Mouse (Mus musculus): ENCODE measurements around the gene Cpne4. TPM values are rescaled to one million over a fixed set of nuclear protein-coding genes. Genes with fewer than 3 reads are reported as not detected.
A peak's percentile ranks its signal among the peaks of the same experiment; 100 is the strongest.

The Cpne4 gene
- total and polyA plus RNA-seq, 3 experiments = not detected

GRCm38 (mm10) chr9:105053812-105054211 lies 506.7 kb downstream of the Cpne4 start:
- peak overlapping the region; percentile 100 for H3K9ac ChIP-seq (ENCODE audit: control insufficient read depth, low read depth, low read length, poor library complexity, severe bottlenecking)
- no peaks in the 10 kb centered on the region for H3K9me3 ChIP-seq (replicated peaks; ENCODE audit: insufficient read depth, low read length)
- peak overlapping the region; percentile 72; the same call in 1 of the 2 replicates for H3K27ac ChIP-seq (ENCODE audit: control insufficient read depth, low read depth, low read length)
- peaks cover 5 to 11% of the 10 kb centered on the region in 2 experiments for H3K36me3 ChIP-seq (ENCODE audit: control insufficient read depth in 1 of 2, insufficient read depth in 2 of 2, low read length in 2 of 2)
- H3K4me3 ChIP-seq (ENCODE audit: control insufficient read depth in 1 of 2, insufficient read depth in 1 of 2, low read depth in 2 of 2, low read length in 2 of 2) = peak overlapping the region; percentile 55 to 99
- H3K4me1 ChIP-seq (ENCODE audit: control insufficient read depth in 1 of 2, insufficient read depth in 2 of 2, low read length in 2 of 2) = no peaks in the 10 kb centered on the region
- H3K27me3 ChIP-seq (ENCODE audit: control insufficient read depth in 1 of 2, insufficient read depth in 2 of 2, low read length in 2 of 2) = no peaks in the 10 kb centered on the region
- TF ChIP-seq CHD2 (IDR thresholded peaks at IDR 0.05; ENCODE audit: low read length) = no peak
- no peak for TF ChIP-seq HCFC1 (IDR thresholded peaks at IDR 0.05; ENCODE audit: low read depth, low read length)
- TF ChIP-seq TAL1 (IDR thresholded peaks at IDR 0.05; ENCODE audit: low read length) = no peak
- TF ChIP-seq MEF2A (IDR thresholded peaks at IDR 0.05; ENCODE audit: extremely low read depth, insufficient replicate concordance, low read depth, low read length, poor library complexity, severe bottlenecking) = no peak
- no peak for TF ChIP-seq NELFE (IDR thresholded peaks at IDR 0.05; ENCODE audit: low read depth, low read length)
- no peak for TF ChIP-seq ZMIZ1 (IDR thresholded peaks at IDR 0.05; ENCODE audit: low read depth, low read length)
- no peak for TF ChIP-seq MAFK (IDR thresholded peaks at IDR 0.05; ENCODE audit: borderline replicate concordance, low read depth, low read length)
- no peak for TF ChIP-seq RAD21 (IDR thresholded peaks at IDR 0.05; ENCODE audit: low read depth, low read length)
- no peak for TF ChIP-seq MAZ (IDR thresholded peaks at IDR 0.05; ENCODE audit: low read depth, low read length)
- no peak for TF ChIP-seq GABPA (IDR thresholded peaks at IDR 0.05; ENCODE audit: low read depth, low read length)
- TF ChIP-seq POLR2AphosphoS5 (IDR thresholded peaks at IDR 0.05; ENCODE audit: borderline replicate concordance, low read depth, low read length) = no peak
- TF ChIP-seq SMC3 (IDR thresholded peaks at IDR 0.05; ENCODE audit: low read depth, low read length) = no peak
- TF ChIP-seq MXI1 (IDR thresholded peaks at IDR 0.05; ENCODE audit: low read depth, low read length) = no peak
- TF ChIP-seq GATA1 (IDR thresholded peaks at IDR 0.05; ENCODE audit: low read depth, low read length) = no peak
- TF ChIP-seq ZNF384 (IDR thresholded peaks at IDR 0.05; ENCODE audit: low read depth, low read length) = no peak
- no peak for DNase-seq (ENCODE audit: low read depth, low spot score)
- peaks cover 16% of the 10 kb centered on the region for H3K79me2 ChIP-seq (ENCODE audit: control insufficient read depth, insufficient read depth, low read length, poor library complexity)

- peaks cover 0 to 9% of the 10 kb centered on the region in 2 experiments; a peak in 2 of 4 replicates for H3K36me3 ChIP-seq (ENCODE audit: control insufficient read depth in 1 of 2, insufficient read depth in 2 of 2, low read length in 2 of 2)
- no peaks in the 10 kb centered on the region for H3K9me3 ChIP-seq (replicated peaks; ENCODE audit: insufficient read depth, low read length)
- no peaks in the 10 kb centered on the region for H3K27me3 ChIP-seq (ENCODE audit: control insufficient read depth in 1 of 2, insufficient read depth in 2 of 2, low read length in 2 of 2)
- H3K27ac ChIP-seq (ENCODE audit: control insufficient read depth, low read depth, low read length) = no peak overlapping the region
- H3K4me3 ChIP-seq (ENCODE audit: control insufficient read depth in 1 of 2, insufficient read depth in 1 of 2, low read depth in 2 of 2, low read length in 2 of 2) = no peak overlapping the region
- TF ChIP-seq CHD1 (IDR thresholded peaks at IDR 0.05; ENCODE audit: low read depth, low read length) = no peak
- TF ChIP-seq E2F4 (IDR thresholded peaks at IDR 0.05; ENCODE audit: borderline replicate concordance, low read depth, low read length) = no peak
- no peak for TF ChIP-seq MYB (IDR thresholded peaks at IDR 0.05; ENCODE audit: low read depth, low read length)
- TF ChIP-seq ZC3H11A (IDR thresholded peaks at IDR 0.05; ENCODE audit: low read depth, low read length) = no peak
- no peak for TF ChIP-seq EP300 (IDR thresholded peaks at IDR 0.05; ENCODE audit: low read depth in 1 of 2, low read length in 2 of 2)
- no peak for TF ChIP-seq BHLHE40 (IDR thresholded peaks at IDR 0.05; ENCODE audit: borderline replicate concordance, low read depth, low read length)
- no peak for TF ChIP-seq MYC (IDR thresholded peaks at IDR 0.05; ENCODE audit: low read depth, low read length)
- TF ChIP-seq RAD21 (IDR thresholded peaks at IDR 0.05; ENCODE audit: low read depth, low read length) = no peak
- TF ChIP-seq ZNF384 (IDR thresholded peaks at IDR 0.05; ENCODE audit: low read depth, low read length) = no peak
- TF ChIP-seq RCOR1 (IDR thresholded peaks at IDR 0.05; ENCODE audit: low read depth, low read length) = no peak
- TF ChIP-seq ETS1 (IDR thresholded peaks at IDR 0.05; ENCODE audit: low read depth, low read length) = no peak
- TF ChIP-seq TBP (IDR thresholded peaks at IDR 0.05; ENCODE audit: low read depth, low read length) = no peak
- no peak for TF ChIP-seq POLR2AphosphoS2 (IDR thresholded peaks at IDR 0.05; ENCODE audit: low read length)
- TF ChIP-seq ZMIZ1 (IDR thresholded peaks at IDR 0.05; ENCODE audit: low read depth, low read length) = no peak
- no peak for DNase-seq (ENCODE audit: low read depth, low spot score)
- H3K4me1 ChIP-seq (ENCODE audit: control insufficient read depth in 1 of 2, insufficient read depth in 2 of 2, low read length in 2 of 2) = no peaks in the 10 kb centered on the region
- no peak overlapping the region for H3K9ac ChIP-seq (ENCODE audit: control insufficient read depth, low read depth, low read length, poor library complexity, severe bottlenecking)
- no peaks in the 10 kb centered on the region for H3K79me2 ChIP-seq (ENCODE audit: control insufficient read depth, insufficient read depth, low read length, poor library complexity)
Measured at GRCm38 (mm10) chr9:105069106-105069505, 522.0 kb downstream of the Cpne4 start.

All from MEL (cell line).